Mouse (Mus musculus): Measurements from ENCODE around the gene Tmem100. TPM values are rescaled to one million over a fixed set of nuclear protein-coding genes. Genes with fewer than 3 reads are reported as not detected.
A peak's percentile ranks its signal among the peaks of the same experiment; 100 is the strongest.

Tmem100 gene
- polyA plus RNA-seq (2014; fragmentation: Nextera tagmentation; extraction: Ambion mirVana) = 4.8 and 7.3 TPM in 2 replicates

GRCm38 (mm10) chr11:90029841-90030398 is at the start of gene Tmem100:
Tmem100 (plus strand) TSS chr11:90030348.
- H3K9ac ChIP-seq (ENCODE audit: low read length) = peak within 1 kb of the TSS; percentile 5; the same call in 1 of the 2 replicates
- no peaks in the 10 kb centered on the region for H3K36me3 ChIP-seq (ENCODE audit: control insufficient read depth, insufficient read depth, low read length)
- WGBS = 51% methylated on average over 13 of the region's 13 CpGs
- H3K4me3 ChIP-seq (ENCODE audit: low read depth, low read length) = peak within 1 kb of the TSS; percentile 18
- peak within 1 kb of the TSS; percentile 37 for H3K4me2 ChIP-seq (ENCODE audit: low read depth)
- H3K9me3 ChIP-seq (ENCODE audit: control insufficient read depth, low read length) = no peaks in the 10 kb centered on the region
- DNase-seq (ENCODE audit: low spot score) (no peak), ATAC-seq (ENCODE audit: insufficient read depth, low FRiP score, low TSS enrichment) (no peak)
- H3K27ac ChIP-seq (ENCODE audit: low read depth, low read length) = no peak within 1 kb of the TSS
- H3K4me1 ChIP-seq (ENCODE audit: control insufficient read depth, insufficient read depth, low read length) = 0 out of 2 replicates have a peak, but pooled peaks cover 6% of the 10 kb centered on the region
- peaks cover 13% of the 10 kb centered on the region for H3K27me3 ChIP-seq (ENCODE audit: control insufficient read depth, insufficient read depth, low read length)

GRCm38 (mm10) chr11:89982918-89983317 is 47.2 kb upstream of the Tmem100 start:
- H3K4me3 ChIP-seq (ENCODE audit: low read depth, low read length) = no peak overlapping the region
- H3K9ac ChIP-seq (ENCODE audit: low read length) = no peak overlapping the region
- no peak overlapping the region for H3K27ac ChIP-seq (ENCODE audit: low read depth, low read length)
- no peaks in the 10 kb centered on the region for H3K4me1 ChIP-seq (ENCODE audit: control insufficient read depth, insufficient read depth, low read length)
- no peak overlapping the region for H3K4me2 ChIP-seq (ENCODE audit: low read depth)
- no peaks in the 10 kb centered on the region for H3K27me3 ChIP-seq (ENCODE audit: control insufficient read depth, insufficient read depth, low read length)
- WGBS = 78% methylated on average over 2 of the region's 2 CpGs
- no peaks in the 10 kb centered on the region for H3K9me3 ChIP-seq (ENCODE audit: control insufficient read depth, low read length)
- DNase-seq (ENCODE audit: low spot score) (no peak), ATAC-seq (ENCODE audit: insufficient read depth, low FRiP score, low TSS enrichment) (no peak)
- no peaks in the 10 kb centered on the region for H3K36me3 ChIP-seq (ENCODE audit: control insufficient read depth, insufficient read depth, low read length)

DNA sequence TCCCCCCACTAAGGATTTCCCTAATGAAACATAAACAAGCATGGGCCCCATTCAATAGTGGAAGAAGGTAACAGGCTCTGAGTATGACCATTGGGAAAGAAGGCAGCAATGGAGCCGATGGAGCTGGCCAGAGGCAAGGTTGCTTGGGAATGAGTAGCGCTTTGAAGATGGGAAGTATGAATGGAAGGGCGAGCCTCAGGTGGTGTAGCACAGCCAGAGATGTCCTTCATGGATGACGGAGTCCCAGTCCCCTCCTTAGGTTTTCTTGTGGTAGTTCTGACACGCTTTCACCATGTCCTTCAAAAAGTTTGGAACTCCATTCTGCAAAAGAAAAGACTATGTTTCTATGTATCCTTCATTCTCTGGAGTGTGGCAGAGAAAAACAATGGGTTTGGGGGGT is 45.7 kb upstream of the Tmem100 start:
- no peaks in the 10 kb centered on the region for H3K27me3 ChIP-seq (ENCODE audit: control insufficient read depth, insufficient read depth, low read length)
- WGBS = 92% methylated on average over 5 of the region's 5 CpGs

GRCm38 (mm10) chr11:89985200-89986187 is 44.7 kb upstream of the Tmem100 start:
- 53% methylated on average over 10 of the region's 10 CpGs for WGBS
- no peak for ATAC-seq (ENCODE audit: insufficient read depth, low FRiP score, low TSS enrichment)

More for the DNA sequence above, 45.7 kb upstream of the Tmem100 start:
- no peaks in the 10 kb centered on the region for H3K9me3 ChIP-seq (ENCODE audit: control insufficient read depth, low read length)
- H3K27ac ChIP-seq (ENCODE audit: low read depth, low read length) = no peak overlapping the region
- H3K36me3 ChIP-seq (ENCODE audit: control insufficient read depth, insufficient read depth, low read length) = no peaks in the 10 kb centered on the region
- ATAC-seq (ENCODE audit: insufficient read depth, low FRiP score, low TSS enrichment) (no peak), DNase-seq (ENCODE audit: low spot score) (no peak)
- H3K9ac ChIP-seq (ENCODE audit: low read length) = no peak overlapping the region
- no peak overlapping the region for H3K4me3 ChIP-seq (ENCODE audit: low read depth, low read length)
- no peaks in the 10 kb centered on the region for H3K4me1 ChIP-seq (ENCODE audit: control insufficient read depth, insufficient read depth, low read length)
- no peak overlapping the region for H3K4me2 ChIP-seq (ENCODE audit: low read depth)

DNA sequence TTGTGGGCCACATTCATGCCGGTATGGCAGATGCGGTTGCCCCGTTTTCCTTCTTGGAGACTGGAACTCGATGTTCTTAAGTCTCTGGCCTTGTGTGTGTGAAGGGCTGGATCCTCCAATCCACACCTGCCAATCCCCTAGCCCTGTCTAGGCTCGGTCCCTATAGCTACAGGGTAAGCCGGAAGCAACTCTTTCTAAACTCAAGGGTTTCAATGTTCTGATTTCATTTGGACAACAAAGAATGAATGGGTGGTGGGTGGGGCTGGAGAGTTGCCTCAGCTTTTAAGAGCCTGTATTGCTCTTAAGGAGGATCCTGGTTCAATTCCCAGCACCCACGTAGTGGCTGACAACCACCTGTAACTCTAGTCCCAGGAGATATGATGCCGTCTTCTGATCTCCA is 43.6 kb upstream of the Tmem100 start:
- no peak overlapping the region for H3K4me2 ChIP-seq (ENCODE audit: low read depth)
- no peaks in the 10 kb centered on the region for H3K9me3 ChIP-seq (ENCODE audit: control insufficient read depth, low read length)
- DNase-seq (ENCODE audit: low spot score) = no peak
- H3K36me3 ChIP-seq (ENCODE audit: control insufficient read depth, insufficient read depth, low read length) = no peaks in the 10 kb centered on the region
- 94% methylated on average over 8 of the region's 8 CpGs for WGBS
- no peaks in the 10 kb centered on the region for H3K4me1 ChIP-seq (ENCODE audit: control insufficient read depth, insufficient read depth, low read length)
- no peak overlapping the region for H3K27ac ChIP-seq (ENCODE audit: low read depth, low read length)
- ATAC-seq (ENCODE audit: insufficient read depth, low FRiP score, low TSS enrichment) = no peak
- H3K9ac ChIP-seq (ENCODE audit: low read length) = no peak overlapping the region
- no peaks in the 10 kb centered on the region for H3K27me3 ChIP-seq (ENCODE audit: control insufficient read depth, insufficient read depth, low read length)
- H3K4me3 ChIP-seq (ENCODE audit: low read depth, low read length) = no peak overlapping the region

More at GRCm38 (mm10) chr11:89985200-89986187, 44.7 kb upstream of the Tmem100 start:
- Histone ChIP-seq H3K27me3 (ENCODE audit: control insufficient read depth, insufficient read depth, low read length) (no peaks in the 10 kb centered on the region), H3K4me2 (ENCODE audit: low read depth) (no peak overlapping the region), H3K9ac (ENCODE audit: low read length) (no peak overlapping the region), H3K36me3 (ENCODE audit: control insufficient read depth, insufficient read depth, low read length) (no peaks in the 10 kb centered on the region), H3K27ac (ENCODE audit: low read depth, low read length) (no peak overlapping the region), H3K4me1 (ENCODE audit: control insufficient read depth, insufficient read depth, low read length) (no peaks in the 10 kb centered on the region), H3K4me3 (ENCODE audit: low read depth, low read length) (no peak overlapping the region), H3K9me3 (ENCODE audit: control insufficient read depth, low read length) (no peaks in the 10 kb centered on the region)
- no peak for DNase-seq (ENCODE audit: low spot score)

GRCm38 (mm10) chr11:89988936-89989589 is 41.1 kb upstream of the Tmem100 start:
- ATAC-seq (ENCODE audit: insufficient read depth, low FRiP score, low TSS enrichment) = peak; percentile 69; the same call in 1 of the 2 replicates
- no peaks in the 10 kb centered on the region for H3K9me3 ChIP-seq (ENCODE audit: control insufficient read depth, low read length)
- H3K4me2 ChIP-seq (ENCODE audit: low read depth) = no peak overlapping the region
- H3K27me3 ChIP-seq (ENCODE audit: control insufficient read depth, insufficient read depth, low read length) = no peaks in the 10 kb centered on the region
- no peak overlapping the region for H3K27ac ChIP-seq (ENCODE audit: low read depth, low read length)
- no peaks in the 10 kb centered on the region for H3K4me1 ChIP-seq (ENCODE audit: control insufficient read depth, insufficient read depth, low read length)
- H3K36me3 ChIP-seq (ENCODE audit: control insufficient read depth, insufficient read depth, low read length) = no peaks in the 10 kb centered on the region
- no peak overlapping the region for H3K9ac ChIP-seq (ENCODE audit: low read length)
- DNase-seq (ENCODE audit: low spot score) = peak; percentile 83
- 23% methylated on average over 8 of the region's 8 CpGs for WGBS
- H3K4me3 ChIP-seq (ENCODE audit: low read depth, low read length) = no peak overlapping the region

DNA sequence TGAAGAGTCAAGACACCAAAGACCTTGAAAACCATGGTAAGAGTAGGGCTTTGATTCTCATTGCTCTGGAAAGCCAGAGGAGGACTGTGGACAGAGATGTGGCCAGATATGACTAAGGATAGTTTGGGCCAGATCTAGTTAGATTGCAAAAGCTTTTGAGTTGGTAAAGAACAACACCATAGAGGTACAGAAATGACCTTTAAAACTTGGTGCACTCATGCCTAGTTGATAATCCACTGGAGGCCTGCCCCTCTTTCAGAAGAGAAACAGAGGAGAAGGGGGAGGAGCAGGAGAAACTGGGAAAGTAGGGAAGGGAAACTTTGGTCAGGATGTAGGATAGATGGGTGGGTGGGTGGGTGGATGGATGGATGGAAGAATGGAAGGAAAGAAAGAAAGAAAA is 38.5 kb upstream of the Tmem100 start:
- no peak overlapping the region for H3K9ac ChIP-seq (ENCODE audit: low read length)
- H3K4me3 ChIP-seq (ENCODE audit: low read depth, low read length) = no peak overlapping the region
- no peak for DNase-seq (ENCODE audit: low spot score)
- H3K4me2 ChIP-seq (ENCODE audit: low read depth) = no peak overlapping the region
- no peaks in the 10 kb centered on the region for H3K27me3 ChIP-seq (ENCODE audit: control insufficient read depth, insufficient read depth, low read length)
- no peak for ATAC-seq (ENCODE audit: insufficient read depth, low FRiP score, low TSS enrichment)
- no peaks in the 10 kb centered on the region for H3K4me1 ChIP-seq (ENCODE audit: control insufficient read depth, insufficient read depth, low read length)
- H3K27ac ChIP-seq (ENCODE audit: low read depth, low read length) = no peak overlapping the region
- H3K9me3 ChIP-seq (ENCODE audit: control insufficient read depth, low read length) = no peaks in the 10 kb centered on the region
- no peaks in the 10 kb centered on the region for H3K36me3 ChIP-seq (ENCODE audit: control insufficient read depth, insufficient read depth, low read length)

DNA sequence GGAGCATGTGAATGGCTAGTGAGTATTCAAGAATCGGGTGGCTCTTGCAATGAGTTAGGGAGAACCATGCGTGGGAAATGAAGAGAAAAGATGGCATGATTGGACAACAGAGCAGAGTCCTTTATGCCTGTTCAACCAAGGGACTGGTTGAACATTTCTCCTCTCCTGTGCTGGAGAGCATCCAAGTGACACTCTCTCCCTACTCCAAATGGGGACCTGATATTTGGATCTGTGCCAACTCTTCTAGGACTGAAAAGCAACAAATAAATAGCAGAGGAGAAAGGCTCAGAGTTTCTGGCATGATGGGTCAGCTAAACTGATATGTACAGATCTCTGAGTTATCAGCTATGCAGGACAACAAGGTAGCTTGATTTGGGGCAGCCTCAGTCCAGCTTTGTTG is 35.4 kb upstream of the Tmem100 start:
- Histone ChIP-seq H3K36me3 (ENCODE audit: control insufficient read depth, insufficient read depth, low read length) (no peaks in the 10 kb centered on the region), H3K9ac (ENCODE audit: low read length) (no peak overlapping the region), H3K27ac (ENCODE audit: low read depth, low read length) (no peak overlapping the region), H3K4me2 (ENCODE audit: low read depth) (no peak overlapping the region), H3K27me3 (ENCODE audit: control insufficient read depth, insufficient read depth, low read length) (no peaks in the 10 kb centered on the region), H3K4me3 (ENCODE audit: low read depth, low read length) (no peak overlapping the region), H3K9me3 (ENCODE audit: control insufficient read depth, low read length) (no peaks in the 10 kb centered on the region), H3K4me1 (ENCODE audit: control insufficient read depth, insufficient read depth, low read length) (no peaks in the 10 kb centered on the region)
- WGBS = 90% methylated on average over 2 of the region's 2 CpGs
- DNase-seq (ENCODE audit: low spot score) (no peak), ATAC-seq (ENCODE audit: insufficient read depth, low FRiP score, low TSS enrichment) (no peak)

Data from neural tube, embryonic 11.5 days (tissue).